Mouse (Mus musculus): ENCODE results near the gene Gm16427. TPM values are rescaled to one million over a fixed set of nuclear protein-coding genes. Genes with fewer than 3 reads are reported as not detected.
"Not testable (repeated sequence)": the region's sequence is repeated elsewhere in the genome, so short reads cannot be mapped to it uniquely, and the experiment has no call there.

The Gm16427 gene
- polyA plus RNA-seq (2016; fragmentation: Nextera tagmentation; extraction: Ambion mirVana) = not detected in 2 replicates

DNA sequence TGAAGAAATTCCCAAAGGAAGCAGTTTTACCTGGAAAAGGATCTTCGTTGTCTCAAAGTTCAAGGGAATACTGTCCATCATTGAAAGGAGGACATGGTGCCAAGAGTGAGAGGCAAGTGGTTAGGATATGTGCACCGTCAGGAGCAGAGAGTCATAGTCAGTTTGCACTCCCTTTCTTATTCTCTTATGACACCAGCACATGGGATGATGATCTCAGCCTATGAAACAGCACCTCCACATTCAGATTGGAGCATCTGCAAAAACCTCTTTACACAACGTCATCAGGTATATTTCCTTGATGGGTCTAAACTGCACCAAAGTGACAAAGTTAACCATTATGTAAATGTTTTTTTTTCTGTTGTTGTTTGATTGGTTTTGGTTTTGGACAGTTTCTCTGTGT lies at the start of gene Gm16427:
Gene Gm16427 (minus strand): TSS at position 101 of the 400 bp plus-strand sequence.
- not testable (repeated sequence) for H3K27ac ChIP-seq; H3K27me3 ChIP-seq (replicated peaks); H3K4me1 ChIP-seq; H3K36me3 ChIP-seq; H3K4me2 ChIP-seq; H3K9ac ChIP-seq; H3K9me3 ChIP-seq (replicated peaks); H3K4me3 ChIP-seq; ATAC-seq
- WGBS (ENCODE audit: insufficient replicate concordance) = 40% methylated on average over 2 of the region's 3 CpGs

Other genes with a start within 250 kb of the Gm16427 start
- gene C87414, start 131.4 kb upstream of the Gm16427 start, polyA plus RNA-seq (2016; fragmentation: Nextera tagmentation; extraction: Ambion mirVana) = not detected in 2 replicates

All from liver, embryonic 12.5 days (tissue).